Mouse (Mus musculus): Measurements from ENCODE around the gene Atrx.

DNA sequence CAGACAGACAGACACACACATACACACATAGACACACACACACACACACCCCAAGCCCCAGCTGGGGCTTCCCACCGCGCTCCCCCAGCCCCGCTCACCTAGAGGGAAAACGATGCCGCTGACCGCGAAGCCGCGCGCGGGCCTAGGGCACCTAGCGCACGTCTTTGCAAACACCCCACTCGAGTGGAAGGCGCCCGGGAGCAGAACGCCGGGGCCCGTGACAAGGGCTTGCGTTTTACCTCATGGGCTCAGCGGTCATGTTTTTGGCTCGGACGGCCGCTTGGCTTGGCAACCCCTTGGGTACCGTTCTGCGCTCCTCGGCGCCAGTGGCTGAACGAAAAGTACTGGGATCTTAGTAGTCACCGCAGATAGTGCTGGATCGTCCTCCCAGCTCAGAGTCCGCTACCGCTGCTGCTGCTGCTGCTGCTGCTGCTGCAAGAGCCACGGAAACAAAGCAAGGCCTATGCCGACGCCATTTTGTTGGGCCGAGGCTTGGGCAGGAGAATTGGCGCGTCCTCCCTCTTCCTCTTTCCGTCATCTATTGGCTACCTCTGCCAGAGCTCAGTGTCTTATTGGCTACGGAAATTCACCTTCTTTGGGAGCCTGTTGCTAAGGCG lies at the start of gene Atrx:
- peak; percentile 55 for TF ChIP-seq POLR2A (IDR thresholded peaks at IDR 0.05; ENCODE audit: low read depth, low read length)
- TF ChIP-seq CTCF (IDR thresholded peaks at IDR 0.05; ENCODE audit: extremely low read depth, insufficient read length, insufficient replicate concordance, low read depth, low read length) = no peak

All from small intestine, adult 2 months (tissue).